Mouse (Mus musculus) MEL (cell line): ENCODE measurements around the gene Txndc5.

ENCODE experiments used
- CTCF ChIP-seq, 3 experiments: IDR thresholded peaks in 2 of 3; conservative IDR thresholded peaks in 1 of 3; 2 replicates each; pipeline ENCODE4 v1.5.1; 2011 to 2012; ENCODE audit warnings: low read length in 3 of 3, low read depth in 2 of 3, mild to moderate bottlenecking in 2 of 3, improper control_type of control experiment in 1 of 3, inconsistent platforms in 1 of 3, mixed read lengths in 1 of 3, moderate library complexity in 1 of 3; ENCODE audit not compliant: control insufficient read depth in 1 of 3, insufficient read depth in 1 of 3, poor library complexity in 1 of 3, severe bottlenecking in 1 of 3
- EP300 ChIP-seq, 2 experiments: IDR thresholded peaks; 2 replicates each; pipeline ENCODE4 v1.6.1; 2011; ENCODE audit warnings: improper control_type of control experiment in 2 of 2, low read length in 2 of 2, low read depth in 1 of 2, mild to moderate bottlenecking in 1 of 2
- GABPA ChIP-seq: IDR thresholded peaks from 2 replicates; pipeline ENCODE4 v1.6.1; 2012; ENCODE audit warnings: low read depth, mild to moderate bottlenecking, inconsistent platforms, low read length, improper control_type of control experiment, moderate library complexity
- GATA1 ChIP-seq: IDR thresholded peaks from 2 replicates; pipeline ENCODE4 v1.6.1; 2011; ENCODE audit warnings: low read depth, low read length, improper control_type of control experiment
- MAFK ChIP-seq: IDR thresholded peaks from 2 replicates; pipeline ENCODE4 v1.6.1; 2011; ENCODE audit warnings: low read depth, mild to moderate bottlenecking, low read length, improper control_type of control experiment, borderline replicate concordance
- MAX ChIP-seq: IDR thresholded peaks from 2 replicates; pipeline ENCODE4 v1.6.1; 2011; ENCODE audit warnings: low read length, improper control_type of control experiment
- MYB ChIP-seq: IDR thresholded peaks from 2 replicates; pipeline ENCODE4 v1.6.1; 2011; ENCODE audit warnings: mild to moderate bottlenecking, low read depth, low read length, improper control_type of control experiment
- MYC ChIP-seq: IDR thresholded peaks from 2 replicates; pipeline ENCODE4 v1.6.1; 2011; ENCODE audit warnings: low read depth, mild to moderate bottlenecking, low read length, improper control_type of control experiment, moderate library complexity
- POLR2A ChIP-seq, 2 experiments: IDR thresholded peaks; 2 replicates each; pipeline ENCODE4 v1.6.1; 2011 to 2012; ENCODE audit warnings: low read length in 2 of 2, mild to moderate bottlenecking in 2 of 2, control low read depth in 1 of 2, improper control_type of control experiment in 1 of 2, low read depth in 1 of 2, moderate library complexity in 1 of 2; ENCODE audit not compliant: control insufficient read depth in 1 of 2, insufficient read depth in 1 of 2, poor library complexity in 1 of 2
- POLR2AphosphoS5 ChIP-seq: IDR thresholded peaks from 2 replicates; pipeline ENCODE4 v1.6.1; 2012; ENCODE audit warnings: low read depth, borderline replicate concordance, mild to moderate bottlenecking, inconsistent platforms, low read length, moderate library complexity, mixed read lengths
- TAL1 ChIP-seq: IDR thresholded peaks from 2 replicates; pipeline ENCODE4 v1.6.1; 2012; ENCODE audit warnings: mild to moderate bottlenecking, inconsistent platforms, low read length, moderate library complexity, mixed read lengths
- TCF12 ChIP-seq: IDR thresholded peaks from 2 replicates; pipeline ENCODE4 v1.6.1; 2014; ENCODE audit warnings: low read depth, mild to moderate bottlenecking, inconsistent platforms, low read length, improper control_type of control experiment, moderate library complexity
- ZNF384 ChIP-seq: IDR thresholded peaks from 2 replicates; pipeline ENCODE4 v1.6.1; 2012; ENCODE audit warnings: low read depth, mild to moderate bottlenecking, inconsistent platforms, low read length, improper control_type of control experiment

DNA sequence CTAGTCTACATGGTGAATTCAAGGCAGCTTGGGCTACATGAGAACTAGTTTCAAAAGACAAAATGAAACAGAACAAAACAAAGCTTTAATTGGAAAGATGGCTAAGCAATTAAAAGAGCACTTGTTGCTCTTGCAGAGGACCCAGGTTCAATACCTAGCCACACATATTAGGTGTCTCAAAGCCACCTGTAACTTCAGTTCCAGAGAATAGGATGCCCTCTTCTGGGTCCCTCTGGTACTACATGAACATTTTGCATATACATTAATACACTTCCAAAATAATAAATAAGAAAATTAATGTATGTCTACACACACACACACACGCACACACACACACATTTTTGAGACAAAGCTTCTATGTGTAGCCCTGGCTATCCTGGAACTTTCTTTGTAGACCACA, 65.2 kb downstream of the Txndc5 start:
- TF ChIP-seq MAFK, result no peak
- TF ChIP-seq POLR2A (IDR thresholded peaks at IDR 0.05; ENCODE audit: control insufficient read depth in 1 of 2, insufficient read depth in 1 of 2, low read depth in 1 of 2, low read length in 2 of 2, poor library complexity in 1 of 2), result no peak
- TF ChIP-seq ZNF384, result no peak
- peak in 2 of 3 experiments; percentile 38 to 41; a peak in 3 of 6 replicates for TF ChIP-seq CTCF (IDR thresholded peaks at IDR 0.05 in 2 of 3, conservative IDR thresholded peaks at IDR 0.05 in 1 of 3; ENCODE audit: control insufficient read depth in 1 of 3, insufficient read depth in 1 of 3, low read depth in 2 of 3, low read length in 3 of 3, poor library complexity in 1 of 3, severe bottlenecking in 1 of 3)
- no peak for TF ChIP-seq GATA1
- TF ChIP-seq TCF12, result no peak
- no peak for TF ChIP-seq GABPA
- no peak for TF ChIP-seq MAX
- TF ChIP-seq MYC, result no peak
- TF ChIP-seq TAL1, result no peak
- no peak for TF ChIP-seq EP300 (IDR thresholded peaks at IDR 0.05; ENCODE audit: low read depth in 1 of 2, low read length in 2 of 2)
- no peak for TF ChIP-seq MYB
- no peak for TF ChIP-seq POLR2AphosphoS5
